Mouse (Mus musculus) bone marrow macrophage, adult 2 months (primary cell): ENCODE measurements around the gene Rai14.

Experiments used
- CTCF ChIP-seq: IDR thresholded peaks from 2 replicates; pipeline ENCODE4 v1.5.1; 2012; ENCODE audit warnings: low read depth, mild to moderate bottlenecking, low read length, moderate library complexity
- POLR2A ChIP-seq: IDR thresholded peaks from 2 replicates; pipeline ENCODE4 v1.6.1; 2012; ENCODE audit warnings: mild to moderate bottlenecking, low read depth, low read length, borderline replicate concordance

- TF ChIP-seq CTCF (no peak), POLR2A (no peak)
Observed at GRCm38 (mm10) chr15:10758808-10759207, 44.4 kb upstream of the Rai14 start.
